Mouse (Mus musculus) testis, adult 2 months (tissue): Measurements from ENCODE around the gene Lmtk3.

ENCODE experiments used
- CTCF ChIP-seq: fragments of 200-500 bp; IDR thresholded peaks from 2 replicates; pipeline ENCODE4 v1.5.1; 2012; ENCODE audit warnings: low read depth, mild to moderate bottlenecking, inconsistent platforms, low read length, moderate library complexity; ENCODE audit not compliant: control insufficient read depth, insufficient read depth, insufficient replicate concordance
- POLR2A ChIP-seq: fragments of 200-500 bp; IDR thresholded peaks from 2 replicates; pipeline ENCODE4 v1.6.1; 2012; ENCODE audit warnings: low read depth, mild to moderate bottlenecking, inconsistent platforms, low read length, moderate library complexity; ENCODE audit not compliant: control insufficient read depth

DNA sequence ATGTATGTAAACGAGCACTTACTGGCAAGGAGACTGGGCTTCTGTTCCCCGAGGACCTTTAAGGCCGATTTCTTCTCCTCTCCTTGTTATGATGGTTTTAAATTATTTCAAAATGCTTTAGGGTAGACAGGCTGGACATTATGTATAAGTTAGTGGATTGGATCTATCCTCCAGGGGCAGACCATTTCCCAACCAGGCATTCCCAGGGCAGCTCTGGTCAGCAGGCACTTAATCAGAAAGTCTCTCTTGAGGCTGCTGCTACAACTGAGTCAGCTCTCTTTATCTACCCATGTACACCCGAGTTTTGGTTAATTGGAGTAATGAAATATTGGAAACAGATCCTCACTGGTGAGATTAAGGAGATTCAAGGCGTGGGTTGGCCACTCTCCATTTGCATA lies 47.6 kb downstream of the Lmtk3 start:
- TF ChIP-seq CTCF (no peak), POLR2A (no peak)
